Mouse (Mus musculus): ENCODE measurements around the gene Epb41l4b.

DNA sequence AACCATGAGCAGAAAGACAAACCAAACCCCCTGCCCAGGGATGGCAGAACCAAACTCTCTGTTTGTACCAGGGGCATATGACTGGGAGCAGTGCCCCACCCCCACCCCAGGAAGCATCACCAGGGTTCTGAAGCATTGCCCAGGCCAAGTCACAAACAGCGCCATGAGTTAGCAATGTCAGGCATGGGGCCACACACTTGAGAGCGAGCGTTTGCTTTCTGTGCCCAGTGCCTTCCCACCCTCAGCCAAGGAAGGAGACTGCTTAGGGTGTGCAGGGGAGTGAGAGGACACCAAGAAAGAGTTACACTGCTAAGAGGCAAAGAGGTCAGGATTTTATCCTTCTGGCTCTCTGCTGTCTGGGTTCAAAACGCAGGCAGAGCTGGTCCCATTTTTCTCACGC, 132.8 kb downstream of the Epb41l4b start:
- TF ChIP-seq CTCF (IDR thresholded peaks at IDR 0.05; ENCODE audit: borderline replicate concordance, insufficient read depth, low read depth, low read length) (peak; percentile 9; the same call in 1 of the 2 replicates), POLR2A (IDR thresholded peaks at IDR 0.05; ENCODE audit: borderline replicate concordance, insufficient read depth, low read length) (no peak)

All from cerebellum, adult 2 months (tissue).